Mouse (Mus musculus): Measurements from ENCODE around the gene Clspn. TPM values are rescaled to one million over a fixed set of nuclear protein-coding genes. Genes with fewer than 3 reads are reported as not detected.
A peak's percentile ranks its signal among the peaks of the same experiment; 100 is the strongest.

Clspn gene
- total and polyA plus RNA-seq, 3 experiments = 42.0 to 618 (median 64.0) TPM

DNA sequence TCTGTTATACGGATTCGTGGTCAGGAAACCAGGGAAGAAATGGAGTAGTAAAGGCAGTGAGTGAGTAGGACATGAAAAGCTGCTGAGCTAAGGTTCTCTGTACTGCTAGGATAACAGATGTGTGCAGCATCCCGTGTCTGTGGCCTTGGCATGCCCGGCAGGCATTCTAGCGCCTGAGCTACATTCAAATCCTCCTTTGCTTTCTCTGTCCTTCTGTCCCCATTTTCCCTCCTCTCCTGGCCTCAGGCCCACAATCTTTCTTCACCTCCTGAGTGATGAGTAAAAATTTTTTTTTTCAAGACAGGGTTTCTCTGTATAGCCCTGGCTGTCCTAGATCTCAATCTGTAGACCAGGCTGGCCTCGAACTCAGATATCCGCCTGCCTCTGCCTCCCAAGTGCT is 4.6 kb upstream of the Clspn start:
- TF ChIP-seq TBP (IDR thresholded peaks at IDR 0.05; ENCODE audit: low read depth, low read length) (0 out of 2 replicates have a peak, but pooled peaks have one; percentile 8), GABPA (IDR thresholded peaks at IDR 0.05; ENCODE audit: low read depth, low read length) (no peak), CHD2 (IDR thresholded peaks at IDR 0.05; ENCODE audit: low read length) (no peak), ZC3H11A (IDR thresholded peaks at IDR 0.05; ENCODE audit: low read depth, low read length) (no peak)
- H3K9ac ChIP-seq (ENCODE audit: control insufficient read depth, low read depth, low read length, poor library complexity, severe bottlenecking) = no peak overlapping the region
- peaks cover 0 to 12% of the 10 kb centered on the region in 2 experiments; a peak in 2 of 4 replicates for H3K36me3 ChIP-seq (ENCODE audit: control insufficient read depth in 1 of 2, insufficient read depth in 2 of 2, low read length in 2 of 2)
- no peak for DNase-seq (ENCODE audit: low read depth, low spot score)
- peaks cover 3% of the 10 kb centered on the region; the same call in 1 of the 2 replicates for H3K79me2 ChIP-seq (ENCODE audit: control insufficient read depth, insufficient read depth, low read length, poor library complexity)
- peaks cover 0 to 3% of the 10 kb centered on the region in 2 experiments; a peak in 1 of 4 replicates for H3K4me1 ChIP-seq (ENCODE audit: control insufficient read depth in 1 of 2, insufficient read depth in 2 of 2, low read length in 2 of 2)
- no peak overlapping the region for H3K4me3 ChIP-seq (ENCODE audit: control insufficient read depth in 1 of 2, insufficient read depth in 1 of 2, low read depth in 2 of 2, low read length in 2 of 2)
- no peak overlapping the region for H3K27ac ChIP-seq (ENCODE audit: control insufficient read depth, low read depth, low read length)
- no peaks in the 10 kb centered on the region for H3K9me3 ChIP-seq (replicated peaks; ENCODE audit: insufficient read depth, low read length)
- H3K27me3 ChIP-seq (ENCODE audit: control insufficient read depth in 1 of 2, insufficient read depth in 2 of 2, low read length in 2 of 2) = peaks cover 0 to 1% of the 10 kb centered on the region in 2 experiments; a peak in 1 of 4 replicates

DNA sequence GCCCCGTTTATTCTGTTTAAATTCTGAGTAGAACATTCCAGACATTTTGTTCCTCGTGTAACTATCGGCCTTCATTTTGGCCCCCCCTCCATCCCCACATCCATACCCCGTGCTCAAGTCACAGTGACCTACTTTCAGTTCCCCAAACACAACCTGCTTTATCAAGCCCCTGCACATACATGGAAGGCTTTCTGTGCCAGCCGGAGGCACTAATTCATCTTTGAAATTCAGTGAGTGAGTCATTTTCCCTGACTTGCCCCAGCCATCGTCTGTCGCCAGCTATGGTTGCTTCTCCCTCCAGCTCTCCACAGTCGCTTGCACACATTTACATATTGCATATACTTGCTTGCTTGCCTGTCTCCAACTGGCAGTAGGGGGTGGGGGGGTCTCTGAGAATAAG is 3.6 kb upstream of the Clspn start:
- peaks cover 0 to 1% of the 10 kb centered on the region in 2 experiments; a peak in 1 of 4 replicates for H3K27me3 ChIP-seq (ENCODE audit: control insufficient read depth in 1 of 2, insufficient read depth in 2 of 2, low read length in 2 of 2)
- H3K27ac ChIP-seq (ENCODE audit: control insufficient read depth, low read depth, low read length) = peak overlapping the region; percentile 60
- H3K4me3 ChIP-seq (ENCODE audit: control insufficient read depth in 1 of 2, insufficient read depth in 1 of 2, low read depth in 2 of 2, low read length in 2 of 2) = peak overlapping the region; percentile 55 to 70
- H3K9me3 ChIP-seq (replicated peaks; ENCODE audit: insufficient read depth, low read length) = no peaks in the 10 kb centered on the region
- H3K36me3 ChIP-seq (ENCODE audit: control insufficient read depth in 1 of 2, insufficient read depth in 2 of 2, low read length in 2 of 2) = peaks cover 0 to 16% of the 10 kb centered on the region in 2 experiments; a peak in 2 of 4 replicates
- H3K4me1 ChIP-seq (ENCODE audit: control insufficient read depth in 1 of 2, insufficient read depth in 2 of 2, low read length in 2 of 2) = peaks cover 0 to 7% of the 10 kb centered on the region in 2 experiments; a peak in 3 of 4 replicates
- DNase-seq (ENCODE audit: low read depth, low spot score) = peak; percentile 80
- peaks cover 11% of the 10 kb centered on the region for H3K79me2 ChIP-seq (ENCODE audit: control insufficient read depth, insufficient read depth, low read length, poor library complexity)
- peak overlapping the region; percentile 48 for H3K9ac ChIP-seq (ENCODE audit: control insufficient read depth, low read depth, low read length, poor library complexity, severe bottlenecking)
- TF ChIP-seq KAT2A (conservative IDR thresholded peaks at IDR 0.05; ENCODE audit: low read depth, low read length) = no peak
- TF ChIP-seq HCFC1 (IDR thresholded peaks at IDR 0.05; ENCODE audit: low read depth, low read length) = no peak
- no peak for TF ChIP-seq MXI1 (IDR thresholded peaks at IDR 0.05; ENCODE audit: low read depth, low read length)
- TF ChIP-seq TBP (IDR thresholded peaks at IDR 0.05; ENCODE audit: low read depth, low read length) = 0 out of 2 replicates have a peak, but pooled peaks have one; percentile 15
- peak; percentile 30; the same call in 1 of the 2 replicates for TF ChIP-seq TAL1 (IDR thresholded peaks at IDR 0.05; ENCODE audit: low read length)
- no peak for TF ChIP-seq ZMIZ1 (IDR thresholded peaks at IDR 0.05; ENCODE audit: low read depth, low read length)
- no peak for TF ChIP-seq SMC3 (IDR thresholded peaks at IDR 0.05; ENCODE audit: low read depth, low read length)
- TF ChIP-seq POLR2AphosphoS2 (IDR thresholded peaks at IDR 0.05; ENCODE audit: low read length) = no peak
- TF ChIP-seq ELF1 (IDR thresholded peaks at IDR 0.05; ENCODE audit: low read depth, low read length) = no peak
- TF ChIP-seq MYC (IDR thresholded peaks at IDR 0.05; ENCODE audit: low read depth, low read length) = 0 out of 2 replicates have a peak, but pooled peaks have one; percentile 31
- 0 out of 2 replicates have a peak, but pooled peaks have one; percentile 39 for TF ChIP-seq MAZ (IDR thresholded peaks at IDR 0.05; ENCODE audit: low read depth, low read length)
- peak; percentile 61; the same call in 1 of the 2 replicates for TF ChIP-seq ETS1 (IDR thresholded peaks at IDR 0.05; ENCODE audit: low read depth, low read length)
- no peak for TF ChIP-seq BHLHE40 (IDR thresholded peaks at IDR 0.05; ENCODE audit: borderline replicate concordance, low read depth, low read length)
- no peak for TF ChIP-seq UBTF (IDR thresholded peaks at IDR 0.05; ENCODE audit: borderline replicate concordance, insufficient read depth, low read depth, low read length)
- TF ChIP-seq JUND (IDR thresholded peaks at IDR 0.05; ENCODE audit: low read depth, low read length) = 0 out of 2 replicates have a peak, but pooled peaks have one; percentile 61
- no peak for TF ChIP-seq MYB (IDR thresholded peaks at IDR 0.05; ENCODE audit: low read depth, low read length)
- TF ChIP-seq CTCF (IDR thresholded peaks at IDR 0.05 in 2 of 3, conservative IDR thresholded peaks at IDR 0.05 in 1 of 3; ENCODE audit: control insufficient read depth in 1 of 3, insufficient read depth in 1 of 3, low read depth in 2 of 3, low read length in 3 of 3, poor library complexity in 1 of 3, severe bottlenecking in 1 of 3) = no peak
- no peak for TF ChIP-seq ZKSCAN1 (IDR thresholded peaks at IDR 0.05; ENCODE audit: low read depth, low read length)
- no peak for TF ChIP-seq SIN3A (IDR thresholded peaks at IDR 0.05; ENCODE audit: low read length)
- TF ChIP-seq MAFK (IDR thresholded peaks at IDR 0.05; ENCODE audit: borderline replicate concordance, low read depth, low read length) = no peak
- TF ChIP-seq ZC3H11A (IDR thresholded peaks at IDR 0.05; ENCODE audit: low read depth, low read length) = no peak
- no peak for TF ChIP-seq MEF2A (IDR thresholded peaks at IDR 0.05; ENCODE audit: extremely low read depth, insufficient replicate concordance, low read depth, low read length, poor library complexity, severe bottlenecking)
- no peak; the same call in 1 of the 2 replicates for TF ChIP-seq GATA1 (IDR thresholded peaks at IDR 0.05; ENCODE audit: low read depth, low read length)
- TF ChIP-seq GABPA (IDR thresholded peaks at IDR 0.05; ENCODE audit: low read depth, low read length) = no peak
- no peak; a peak in 2 of 4 replicates for TF ChIP-seq EP300 (IDR thresholded peaks at IDR 0.05; ENCODE audit: low read depth in 1 of 2, low read length in 2 of 2)
- 0 out of 2 replicates have a peak, but pooled peaks have one; percentile 5 for TF ChIP-seq ZNF384 (IDR thresholded peaks at IDR 0.05; ENCODE audit: low read depth, low read length)
- TF ChIP-seq NELFE (IDR thresholded peaks at IDR 0.05; ENCODE audit: low read depth, low read length) = 0 out of 2 replicates have a peak, but pooled peaks have one; percentile 24
- TF ChIP-seq POLR2A (IDR thresholded peaks at IDR 0.05; ENCODE audit: control insufficient read depth in 1 of 2, insufficient read depth in 1 of 2, low read depth in 1 of 2, low read length in 2 of 2, poor library complexity in 1 of 2) = no peak
- no peak for TF ChIP-seq NRF1 (IDR thresholded peaks at IDR 0.05; ENCODE audit: insufficient read depth, low read depth, low read length, poor library complexity, severe bottlenecking)

Data from MEL (cell line).